Mouse (Mus musculus): ENCODE results near the gene Stk38.

Stk38 gene

DNA sequence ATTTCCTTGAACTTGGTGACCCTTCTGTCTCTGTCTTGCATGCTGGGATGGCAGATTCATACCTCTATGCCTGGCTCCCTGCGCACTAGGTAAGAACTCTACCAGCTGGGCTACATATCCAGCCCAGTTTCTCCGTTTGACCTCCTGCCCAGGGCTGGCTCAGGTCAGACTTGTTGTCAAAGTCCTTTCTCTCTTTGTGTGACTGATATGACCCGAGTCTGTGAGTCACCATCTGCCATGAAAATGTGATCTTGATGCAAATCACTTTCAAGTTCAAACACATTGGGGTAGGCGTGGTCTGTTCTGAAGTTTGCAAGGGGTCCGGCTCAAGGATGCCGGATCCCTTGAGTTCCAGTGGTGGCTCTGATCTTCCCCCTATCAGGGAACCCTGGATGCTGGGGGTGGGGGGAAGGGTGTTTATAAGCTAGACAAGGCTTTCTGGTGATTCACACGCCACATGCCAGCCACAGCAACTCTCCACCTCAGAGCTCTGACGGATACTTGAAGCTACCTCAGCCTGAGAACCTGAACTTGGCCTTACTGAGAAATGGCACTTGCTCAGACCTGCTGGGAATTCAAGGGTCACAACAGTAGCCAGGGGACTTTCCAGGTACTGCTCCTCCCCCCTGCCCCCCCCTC is 82.7 kb downstream of the Stk38 start:
- peak; percentile 30 to 42 for DNase-seq (ENCODE audit: low spot score in 2 of 2)

DNA sequence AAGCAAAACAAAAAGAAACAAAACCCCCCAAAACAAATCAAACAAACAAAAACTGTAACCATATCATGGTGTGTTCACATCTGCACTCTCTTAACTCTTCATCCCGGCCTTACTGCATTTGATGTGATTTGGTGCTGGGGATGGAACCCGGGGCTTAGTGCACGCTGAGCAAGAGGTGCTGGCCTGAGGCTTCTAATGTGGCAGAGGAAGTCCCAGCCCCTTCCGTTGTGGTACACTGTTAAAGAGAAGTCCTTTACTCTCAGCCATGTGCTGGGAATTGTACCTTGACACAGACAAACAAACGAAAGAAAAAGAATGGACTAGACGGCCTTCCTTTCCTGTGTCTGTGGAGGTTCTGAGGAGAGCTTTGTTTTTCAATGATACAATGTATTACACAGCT is 85.7 kb downstream of the Stk38 start:
- no peak for DNase-seq (ENCODE audit: low spot score in 2 of 2)

DNA sequence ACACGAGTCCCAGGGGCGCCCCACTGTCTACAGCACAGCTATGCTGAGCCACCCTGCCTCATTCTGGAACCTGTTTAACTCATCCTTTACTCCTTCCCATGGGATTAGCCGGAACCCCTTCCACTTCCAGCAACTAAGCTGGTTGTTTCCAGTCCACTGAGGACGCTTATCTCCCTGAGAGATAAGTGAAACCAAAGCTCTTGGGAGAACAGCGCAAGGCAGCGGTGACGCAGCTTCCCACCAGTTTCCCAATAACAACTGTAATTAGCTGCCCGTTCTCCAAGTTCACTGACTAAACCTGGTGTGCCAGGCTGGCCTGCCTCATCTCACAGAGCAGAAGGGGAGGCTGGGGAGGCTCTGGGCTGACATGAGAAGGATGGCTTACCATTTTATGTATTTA is 86.7 kb downstream of the Stk38 start:
- no peak for DNase-seq (ENCODE audit: low spot score in 2 of 2)

All from urinary bladder, postnatal 36 days (tissue).